In genomic region chr6:71415446-71415845, GRCm38 (mm10) we compare ENCODE assay signal across 20 mouse cellular contexts. TPM values are rescaled to one million over a fixed set of nuclear protein-coding genes. Genes with fewer than 3 reads are reported as not detected.
DNase-seq lines count a peak whose midpoint lies in the region; ATAC-seq and TF ChIP-seq lines count a peak whose summit lies in the region.
"Had no signal": no experiment of that assay in that cellular context is flagged by ENCODE, and none has a peak within 500 bp of the region (broad histone marks: within the 10 kb centered on the region; RNA-seq: fewer than 3 reads in every experiment).

No protein-coding gene starts in this region.

- TF ChIP-seq CTCF in gastrocnemius, adult 2 months (IDR thresholded peaks at IDR 0.05), result no peak

- no peaks in the 10 kb centered on the region for H3K27me3 ChIP-seq in limb, embryonic 14.5 days (ENCODE audit: control insufficient read depth, insufficient read depth, low read length)
- H3K27me3 ChIP-seq in limb, embryonic 10.5 days (ENCODE audit: low read depth, poor library complexity, severe bottlenecking), result no peaks in the 10 kb centered on the region
- no peaks in the 10 kb centered on the region for H3K27me3 ChIP-seq in kidney, embryonic 16.5 days (ENCODE audit: insufficient read depth, low read length)
- H3K27me3 ChIP-seq: embryonic facial prominence, embryonic 13.5 days; forebrain, embryonic 12.5 days; heart, embryonic 12.5 days; hindbrain, embryonic 15.5 days had no signal

- 88% methylated on average over 3 of the region's 3 CpGs for WGBS in limb, embryonic 14.5 days
- WGBS in limb, embryonic 10.5 days, result 87% methylated on average over 3 of the region's 3 CpGs
- WGBS in kidney, embryonic 16.5 days, result 80% methylated on average over 3 of the region's 3 CpGs

- peaks cover 29% of the 10 kb centered on the region for H3K36me3 ChIP-seq in limb, embryonic 14.5 days (ENCODE audit: control insufficient read depth, insufficient read depth, low read length)
- peaks cover 36% of the 10 kb centered on the region for H3K36me3 ChIP-seq in limb, embryonic 10.5 days
- peaks cover 17% of the 10 kb centered on the region; the same call in 1 of the 2 replicates for H3K36me3 ChIP-seq in kidney, embryonic 16.5 days (ENCODE audit: insufficient read depth, low read length)

- DNase-seq in gastrocnemius, adult 2 months, result peak; percentile 54
- no peak for DNase-seq in gastrocnemius, postnatal 36 days
- DNase-seq in limb, embryonic 14.5 days (ENCODE audit: low spot score), result no peak
- DNase-seq in limb, embryonic 10.5 days (ENCODE audit: low spot score), result no peak
- peak; percentile 18 for DNase-seq in skeletal muscle tissue, adult 2 months (ENCODE audit: low read depth, low spot score)
- DNase-seq: adrenal gland, adult 2 months; adrenal gland, postnatal 25 days; cerebellum, adult 9-10 months; cerebellum, postnatal 25 days; forebrain, postnatal 0 days; gastrocnemius, postnatal 14 days had no signal

- intact Hi-C loops in gastrocnemius, adult 2 months (cut with DNase I), result loop anchor here (5.0 kb wide), 1 partner anchor 143 kb away; the partner anchor contains the start of gene Krcc1
- intact Hi-C loops in gastrocnemius, postnatal 36 days (cut with DNase I), result no loop called here

- H3K9me3 ChIP-seq in limb, embryonic 14.5 days (ENCODE audit: control insufficient read depth, low read length), result no peaks in the 10 kb centered on the region
- H3K9me3 ChIP-seq in limb, embryonic 10.5 days (replicated peaks), result no peaks in the 10 kb centered on the region
- no peaks in the 10 kb centered on the region for H3K9me3 ChIP-seq in kidney, embryonic 16.5 days (ENCODE audit: low read length)
- H3K9me3 ChIP-seq: embryonic facial prominence, embryonic 13.5 days; forebrain, embryonic 12.5 days; heart, embryonic 12.5 days; hindbrain, embryonic 15.5 days had no signal

- no peak overlapping the region for H3K4me2 ChIP-seq in limb, embryonic 14.5 days (replicated peaks; ENCODE audit: low read depth, low read length, severe bottlenecking)
- no peak overlapping the region for H3K4me2 ChIP-seq in kidney, embryonic 16.5 days (replicated peaks; ENCODE audit: low read depth, low read length)
- H3K4me2 ChIP-seq: embryonic facial prominence, embryonic 13.5 days; forebrain, embryonic 12.5 days; heart, embryonic 12.5 days; hindbrain, embryonic 15.5 days had no signal

- H3K4me1 ChIP-seq in limb, embryonic 14.5 days (ENCODE audit: control insufficient read depth, insufficient read depth, low read length), result no peaks in the 10 kb centered on the region
- H3K4me1 ChIP-seq in limb, embryonic 10.5 days, result no peaks in the 10 kb centered on the region
- H3K4me1 ChIP-seq in kidney, embryonic 16.5 days (ENCODE audit: insufficient read depth, low read length), result no peaks in the 10 kb centered on the region
- H3K4me1 ChIP-seq: embryonic facial prominence, embryonic 13.5 days; forebrain, embryonic 12.5 days; heart, embryonic 12.5 days; hindbrain, embryonic 15.5 days had no signal

- H3K27ac ChIP-seq in gastrocnemius, adult 2 months, result peak overlapping the region; percentile 79
- H3K27ac ChIP-seq in limb, embryonic 14.5 days (replicated peaks; ENCODE audit: low read depth, low read length), result 0 out of 2 replicates have a peak overlapping the region, but pooled peaks have one; percentile 13
- H3K27ac ChIP-seq in limb, embryonic 10.5 days, result no peak overlapping the region
- H3K27ac ChIP-seq in kidney, embryonic 16.5 days (ENCODE audit: low read length), result no peak overlapping the region
- H3K27ac ChIP-seq: embryonic facial prominence, embryonic 13.5 days; forebrain, embryonic 12.5 days; hindbrain, embryonic 15.5 days had no signal

- H3K9ac ChIP-seq in limb, embryonic 14.5 days (ENCODE audit: low read depth, low read length, severe bottlenecking), result no peak overlapping the region
- no peak overlapping the region for H3K9ac ChIP-seq in kidney, embryonic 16.5 days (replicated peaks; ENCODE audit: low read length)
- H3K9ac ChIP-seq: embryonic facial prominence, embryonic 13.5 days; forebrain, embryonic 12.5 days; forebrain, postnatal 0 days; heart, embryonic 12.5 days; hindbrain, embryonic 15.5 days had no signal

- no peak for ATAC-seq in limb, embryonic 14.5 days (ENCODE audit: low FRiP score, low read depth)
- peak; percentile 59; the same call in 1 of the 2 replicates for ATAC-seq in megakaryocyte, adult 5-6 weeks (ENCODE audit: poor library complexity, severe bottlenecking)
- ATAC-seq in kidney, embryonic 16.5 days (ENCODE audit: low FRiP score, low TSS enrichment), result no peak
- ATAC-seq: forebrain, postnatal 0 days; intestine, embryonic 16.5 days had no signal

- H3K4me3 ChIP-seq in gastrocnemius, adult 2 months, result no peak overlapping the region
- no peak overlapping the region for H3K4me3 ChIP-seq in limb, embryonic 14.5 days (replicated peaks; ENCODE audit: low read length)
- no peak overlapping the region for H3K4me3 ChIP-seq in limb, embryonic 10.5 days
- H3K4me3 ChIP-seq in kidney, embryonic 16.5 days (ENCODE audit: low read length), result no peak overlapping the region
- H3K4me3 ChIP-seq: embryonic facial prominence, embryonic 13.5 days; forebrain, embryonic 12.5 days; heart, embryonic 12.5 days; hindbrain, embryonic 15.5 days had no signal

- no peak for TF ChIP-seq POLR2A in limb, embryonic 14.5 days (IDR thresholded peaks at IDR 0.05; ENCODE audit: borderline replicate concordance, extremely low read depth, insufficient read depth, insufficient read length)

RNA-seq across cellular contexts. Expression of gene Rmnd5a, which starts 25.0 kb away (rescaled TPM):
- 100 to 1,000 TPM; 114 to 132 TPM for total RNA-seq in gastrocnemius, adult 2 months (2021)
- total RNA-seq in gastrocnemius, postnatal 36 days (2021), result 100 to 1,000 TPM in 1 of 2 experiments, 10 to 100 TPM in 1; 94.6 to 109 TPM
- polyA plus RNA-seq in limb, embryonic 14.5 days (2012; rRNA removed), result 34.9 and 35.9 TPM in 2 replicates
- 10.0 and 11.1 TPM in 2 replicates for polyA plus RNA-seq in limb, embryonic 14.5 days (2014; fragmentation: Nextera tagmentation; extraction: Ambion mirVana)
- 12.5 and 15.5 TPM in 2 replicates for polyA plus RNA-seq in limb, embryonic 10.5 days (2016; fragmentation: Nextera tagmentation; extraction: Ambion mirVana)
- total RNA-seq in megakaryocyte, adult 5-6 weeks (2015), result 40.7 and 40.9 TPM in 2 replicates
- total RNA-seq in megakaryocyte, adult 5-6 weeks (2017), result 49.8 and 52.5 TPM in 2 replicates
- 11.4 and 12.3 TPM in 2 replicates for polyA plus RNA-seq in kidney, embryonic 16.5 days (2015; fragmentation: Nextera tagmentation; extraction: Ambion mirVana)

RNA-seq across cellular contexts. Expression of gene Cd8a, which starts 42.2 kb away (rescaled TPM):
- total RNA-seq in gastrocnemius, adult 2 months (2021), result not detected
- total RNA-seq in gastrocnemius, postnatal 36 days (2021), result 1 to 10 TPM in 1 of 2 experiments, not detected in 1; 3.6 TPM
- polyA plus RNA-seq in limb, embryonic 14.5 days (2012; rRNA removed), result 0.03 and 0.04 TPM in 2 replicates
- not detected in 2 replicates for polyA plus RNA-seq in limb, embryonic 14.5 days (2014; fragmentation: Nextera tagmentation; extraction: Ambion mirVana)
- not detected in 2 replicates for polyA plus RNA-seq in limb, embryonic 10.5 days (2016; fragmentation: Nextera tagmentation; extraction: Ambion mirVana)
- 0.46 TPM in 1 of 2 replicates, not detected in the other for total RNA-seq in megakaryocyte, adult 5-6 weeks (2015)
- 0.08 and 0.22 TPM in 2 replicates for total RNA-seq in megakaryocyte, adult 5-6 weeks (2017)
- polyA plus RNA-seq in kidney, embryonic 16.5 days (2015; fragmentation: Nextera tagmentation; extraction: Ambion mirVana), result 0.09 TPM in 2 replicates
- total RNA-seq: forebrain, postnatal 0 days had no signal
- polyA plus RNA-seq: cortical plate, adult 2 months; embryonic facial prominence, embryonic 13.5 days; forebrain, embryonic 12.5 days; forebrain, postnatal 0 days; heart, embryonic 12.5 days; hindbrain, embryonic 11.5 days; hindbrain, embryonic 15.5 days; intestine, embryonic 16.5 days had no signal

Comparison
In these comparisons a context has a peak if more than half of its experiments do, and no peak if none do; other contexts are left out.
1. DNase-seq: peak in gastrocnemius, adult 2 months (single experiment) and skeletal muscle tissue, adult 2 months (single experiment); none in gastrocnemius, postnatal 36 days (0 of 2), limb, embryonic 14.5 days (single experiment) and limb, embryonic 10.5 days (single experiment).
2. H3K27ac ChIP-seq: peak in gastrocnemius, adult 2 months (single experiment) and limb, embryonic 14.5 days (single experiment); none in limb, embryonic 10.5 days (single experiment) and kidney, embryonic 16.5 days (single experiment).